Mouse (Mus musculus) kidney, postnatal 36 days (tissue): ENCODE results near the gene Tfb1m.

Experiments used
- DNase-seq, 2 experiments: peaks; one replicate each; pipeline ENCODE4 v3.0.0; 2021 to 2022; ENCODE audit warnings: mixed read lengths in 2 of 2

The Tfb1m gene

GRCm38 (mm10) chr17:3557331-3558311 lies at the start of gene Tfb1m:
Gene Tfb1m (minus strand): TSS chr17:3557781.
- peak; percentile 98 to 100 for DNase-seq

DNA sequence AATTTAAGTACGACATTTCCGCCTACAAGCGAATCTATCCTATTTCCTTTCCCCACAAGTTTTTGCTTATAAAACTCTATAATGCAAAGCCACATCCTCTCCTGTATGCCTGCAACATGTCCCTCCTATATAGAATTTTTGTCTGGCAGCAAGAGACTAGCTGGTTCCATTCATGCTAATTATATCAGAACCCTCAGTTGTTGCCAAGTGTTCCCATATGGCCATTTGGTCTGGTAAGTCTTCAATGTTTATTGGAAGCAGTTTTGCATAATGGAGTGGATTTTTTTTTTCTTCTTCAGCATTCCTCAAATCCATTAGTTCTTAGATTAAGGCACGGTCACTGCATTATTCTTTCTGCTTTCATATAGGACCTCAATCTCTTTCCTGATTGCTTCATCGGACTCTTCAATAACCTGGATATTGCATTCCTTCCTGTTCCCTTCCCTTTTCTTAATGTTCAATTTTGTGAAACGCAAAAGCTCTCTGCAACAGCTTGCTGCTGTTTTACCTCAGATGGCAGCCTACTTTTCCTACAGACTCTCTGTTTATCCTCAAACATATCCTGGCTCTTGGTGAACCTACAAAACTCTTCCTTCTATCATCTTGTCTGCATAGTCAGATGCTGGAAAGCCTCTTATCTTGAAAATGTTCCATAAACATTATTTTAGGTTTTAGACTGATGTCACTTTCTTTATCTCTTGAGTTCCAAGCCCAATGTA lies 45.5 kb upstream of the Tfb1m start:
- DNase-seq, result no peak

DNA sequence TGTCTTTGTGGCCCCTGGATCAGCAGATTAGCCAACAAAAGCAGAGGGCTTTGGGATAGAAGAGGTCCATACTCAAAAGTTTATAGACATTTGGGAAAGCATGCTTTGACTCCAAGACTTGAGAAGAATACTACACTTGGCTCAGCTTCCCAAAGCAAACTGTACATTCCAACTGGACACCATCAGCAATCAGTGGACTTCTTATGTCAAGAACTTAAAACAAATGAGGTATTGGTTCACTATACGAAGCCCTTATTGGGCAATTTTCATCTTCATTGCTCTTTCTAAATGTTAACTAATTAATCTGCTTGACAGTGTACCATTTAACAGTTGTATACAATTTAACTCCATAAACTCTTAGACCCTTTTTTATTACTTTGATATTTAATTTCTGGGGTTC lies 40.8 kb upstream of the Tfb1m start:
- DNase-seq, result no peak

- DNase-seq, result no peak
These were observed 40.3 kb upstream of the Tfb1m start for GRCm38 (mm10) chr17:3597866-3598265.

DNA sequence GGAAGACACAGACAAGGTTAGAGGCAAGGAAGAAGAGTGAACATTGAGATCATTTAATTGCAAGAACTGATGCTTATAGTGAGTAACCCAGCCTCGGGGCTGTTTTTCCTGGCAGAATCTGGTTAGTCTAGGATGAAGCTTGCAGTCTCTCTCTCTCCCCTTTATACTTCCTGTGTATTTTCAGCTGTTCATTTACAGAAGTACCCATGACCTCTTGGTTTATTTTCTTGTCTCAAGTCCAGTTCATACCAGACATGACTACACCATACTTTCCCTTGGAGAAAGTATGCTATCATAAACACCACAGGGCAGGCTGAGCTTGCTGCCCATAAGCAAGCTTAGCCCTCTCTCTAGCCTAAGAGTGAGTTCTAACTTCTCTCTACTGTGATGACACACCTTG lies 39.5 kb upstream of the Tfb1m start:
- DNase-seq, result peak in 1 of 2 experiments; percentile 8

GRCm38 (mm10) chr17:3570876-3571275 lies 13.3 kb upstream of the Tfb1m start:
- peak; percentile 54 to 88 for DNase-seq

DNA sequence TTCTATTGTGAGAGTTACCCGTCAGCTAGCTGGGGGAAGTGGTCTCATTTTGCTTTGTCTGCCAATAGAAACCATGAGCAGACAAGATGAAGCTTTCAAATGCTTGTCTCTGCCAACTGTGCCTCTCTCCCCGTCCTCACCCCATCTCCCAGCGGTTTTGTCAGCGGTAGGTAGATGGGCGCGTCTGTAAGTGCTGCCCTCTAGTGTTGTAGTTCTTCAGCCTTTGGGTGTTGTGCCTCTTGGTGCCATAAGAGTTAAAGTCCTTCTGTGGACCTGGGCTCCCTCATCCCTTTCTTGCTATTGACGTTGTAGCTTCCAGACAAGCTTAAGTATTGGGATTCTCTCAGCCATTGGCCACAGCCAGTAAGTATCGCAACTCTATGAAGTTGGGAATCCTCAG lies 4.8 kb upstream of the Tfb1m start:
- DNase-seq, result peak; percentile 2 to 10

DNA sequence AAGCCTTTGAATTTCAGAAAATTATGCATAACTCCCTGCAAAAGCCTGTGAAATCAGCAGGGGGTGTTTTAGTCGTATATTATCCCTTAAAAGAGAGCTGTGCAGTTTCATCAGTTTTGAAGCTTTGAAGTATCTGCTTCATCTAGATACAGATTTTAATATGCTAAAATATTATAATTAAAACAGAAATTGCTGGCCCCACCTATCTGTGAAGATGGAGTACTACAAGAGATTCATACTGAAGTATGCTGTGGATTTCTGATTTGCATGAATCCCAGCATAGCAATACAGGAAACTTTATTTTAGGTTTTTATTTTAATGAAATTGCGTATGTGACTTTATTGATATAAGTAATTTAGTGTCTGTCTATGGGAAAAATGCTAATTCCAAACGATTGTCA lies 3.0 kb upstream of the Tfb1m start:
- peak in 1 of 2 experiments; percentile 6 for DNase-seq

DNA sequence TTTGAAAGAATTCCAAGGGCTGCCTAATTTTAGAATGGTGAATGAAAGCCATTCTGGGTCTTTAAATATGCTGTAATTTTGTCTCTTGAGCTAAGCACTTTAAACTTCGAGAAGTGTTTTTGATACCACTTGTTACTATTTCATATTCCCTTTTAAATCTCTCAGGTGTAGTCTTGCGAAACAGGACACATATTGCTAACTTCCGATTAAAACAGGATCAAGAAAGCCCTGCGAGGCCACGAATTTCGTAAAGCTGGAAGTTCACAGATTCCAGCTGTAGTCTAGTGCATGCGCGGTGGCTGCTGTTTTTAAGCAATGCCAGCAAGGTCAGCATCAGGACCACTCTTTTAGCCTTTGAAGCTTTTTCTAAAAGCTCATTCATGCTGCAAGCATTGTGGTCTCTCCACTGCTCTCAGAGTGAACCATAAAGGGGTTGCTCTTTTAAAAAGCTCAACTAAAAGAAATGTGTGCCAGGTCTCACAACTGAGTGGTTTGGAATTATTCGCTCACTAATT lies 832 bp upstream of the Tfb1m start:
- peak in 1 of 2 experiments; percentile 18 for DNase-seq

DNA sequence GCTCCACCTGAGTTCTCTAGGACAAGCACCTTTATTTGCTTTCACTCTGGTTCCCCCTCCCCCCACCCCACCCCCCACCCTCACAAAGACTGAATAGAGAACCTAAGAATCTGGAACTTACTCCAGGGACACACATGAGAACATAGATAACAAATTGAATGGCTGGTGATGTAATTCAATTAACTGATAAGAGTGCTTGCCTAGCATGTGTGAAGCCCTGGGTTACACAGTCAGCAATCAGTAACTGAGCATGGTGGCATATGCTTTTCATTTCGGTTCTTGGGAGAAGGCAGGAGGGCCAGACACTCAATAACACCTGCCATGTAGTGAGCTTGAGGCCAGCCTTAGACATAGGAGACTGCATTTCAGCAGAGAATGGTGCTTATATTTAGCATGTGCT lies 1.3 kb downstream of the Tfb1m start:
- DNase-seq, result no peak

GRCm38 (mm10) chr17:3547725-3548124 lies 9.9 kb downstream of the Tfb1m start:
- no peak for DNase-seq

DNA sequence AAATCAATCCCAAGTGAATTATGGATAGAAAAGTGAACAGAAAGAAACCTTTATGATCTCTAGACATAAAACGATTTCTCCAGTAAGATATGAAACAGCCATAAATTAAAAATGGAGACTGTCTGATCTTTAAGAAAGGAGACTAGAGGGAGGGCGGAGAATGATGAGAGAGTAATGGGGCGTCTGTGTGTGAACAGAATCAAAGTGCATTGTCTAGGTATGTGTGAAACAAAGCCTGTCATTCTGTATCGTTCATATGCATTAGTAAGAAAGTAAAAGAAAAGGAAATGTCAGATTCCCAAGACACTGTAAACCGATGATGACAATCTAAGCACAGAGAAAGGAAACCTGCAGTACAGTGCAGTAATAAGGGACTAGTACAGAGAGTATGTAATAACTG lies 16.5 kb downstream of the Tfb1m start:
- DNase-seq, result no peak

DNA sequence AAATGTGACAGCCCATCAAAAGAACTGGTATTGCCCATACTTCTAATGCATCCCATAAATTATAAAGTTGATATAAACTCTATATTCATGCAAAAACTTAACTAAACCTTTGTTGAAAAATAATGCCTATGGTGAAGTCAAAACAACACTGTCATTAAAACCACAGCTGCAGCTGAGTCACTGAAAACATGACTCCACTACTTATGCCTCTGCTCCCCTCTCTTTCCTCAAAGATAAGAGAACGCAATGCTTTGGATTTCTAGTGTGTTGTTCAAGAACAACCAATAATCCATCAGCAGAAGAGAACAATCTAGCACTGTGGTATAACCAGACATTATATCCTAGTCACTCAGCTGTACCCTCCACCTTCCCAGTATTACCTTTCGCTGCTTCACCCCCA lies 17.3 kb downstream of the Tfb1m start:
- no peak for DNase-seq

- DNase-seq, result peak; percentile 6 to 18
These were observed 24.2 kb downstream of the Tfb1m start for GRCm38 (mm10) chr17:3533425-3533824.

DNA sequence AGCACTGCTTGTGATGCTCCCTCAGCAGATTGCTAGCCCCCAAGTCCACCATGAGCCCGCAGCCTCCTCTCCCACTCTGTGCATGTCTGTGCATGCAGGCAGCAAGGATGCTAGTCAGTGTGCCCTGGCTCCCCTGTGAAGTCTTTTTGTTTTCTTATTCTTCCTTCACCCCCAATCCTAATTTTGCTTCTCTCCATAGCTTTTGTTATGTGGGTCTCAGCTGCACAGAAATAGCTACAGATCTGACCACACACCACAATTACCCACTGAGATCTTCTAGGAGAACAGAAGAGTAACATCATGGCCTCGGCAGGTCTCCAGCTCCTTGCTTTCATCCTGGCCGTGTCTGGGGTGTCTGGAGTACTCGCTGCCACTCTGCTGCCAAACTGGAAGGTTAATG lies 25.3 kb downstream of the Tfb1m start, which contains the start of gene Cldn20:
TSS of gene Cldn20 (plus strand) at position 301 of the 400 bp plus-strand sequence.
- no peak for DNase-seq

DNA sequence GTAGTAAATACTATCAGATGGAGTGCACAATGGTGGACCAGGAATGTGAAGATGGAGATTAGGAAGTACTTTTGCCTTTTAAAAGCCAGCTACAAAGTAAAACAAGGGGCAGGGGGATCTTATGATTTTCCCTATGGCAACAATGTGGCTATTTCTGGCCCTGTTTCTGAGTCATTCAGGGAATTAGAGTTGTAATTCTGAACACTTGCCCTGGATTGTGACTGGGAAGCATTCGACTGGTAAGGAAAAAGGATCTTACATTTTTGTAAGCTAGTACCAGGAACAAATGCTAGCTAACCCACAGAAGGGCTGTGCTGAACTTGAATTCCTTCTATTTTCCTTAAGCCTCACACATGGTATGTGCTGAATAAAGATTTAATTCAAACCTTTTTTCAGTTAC lies 25.9 kb downstream of the Tfb1m start:
- DNase-seq, result no peak

DNA sequence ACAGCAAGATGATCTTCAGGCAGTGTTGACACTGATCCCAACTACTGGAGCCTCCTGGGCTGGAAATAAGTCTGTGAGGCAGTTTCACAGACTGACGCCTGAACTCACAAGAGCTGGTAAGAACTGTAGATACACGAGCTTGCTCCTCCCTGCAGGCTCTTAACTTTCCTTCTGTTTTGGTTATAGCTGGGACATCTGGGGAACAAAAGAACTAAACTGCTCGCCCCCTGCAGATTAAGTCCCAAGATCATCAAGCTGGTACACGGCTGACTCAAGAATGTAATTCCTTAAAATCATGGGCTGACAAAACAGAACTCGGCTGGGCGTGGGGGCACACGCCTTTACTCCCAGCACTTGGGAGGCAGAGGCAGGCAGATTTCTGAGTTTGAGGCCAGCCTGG lies 27.0 kb downstream of the Tfb1m start:
- no peak for DNase-seq

DNA sequence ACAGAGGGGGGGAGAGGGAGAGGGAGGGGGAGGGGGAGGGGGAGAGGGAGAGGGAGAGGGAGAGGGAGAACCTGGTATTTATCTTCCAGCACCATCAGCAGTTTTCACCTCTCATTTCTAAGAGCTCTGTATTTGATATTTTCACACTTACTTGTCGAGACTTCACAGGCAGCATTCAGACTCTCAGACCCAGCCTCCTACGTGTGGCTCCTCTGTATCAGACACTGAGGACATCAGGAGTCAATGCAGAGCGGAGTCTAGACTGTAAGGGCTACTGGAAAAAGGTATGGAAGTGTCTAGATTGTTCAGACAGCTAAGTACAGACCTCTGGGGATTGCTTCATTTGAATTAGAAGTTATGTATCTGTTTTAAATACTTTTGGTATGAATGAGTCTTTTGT lies 28.1 kb downstream of the Tfb1m start:
- no peak for DNase-seq

DNA sequence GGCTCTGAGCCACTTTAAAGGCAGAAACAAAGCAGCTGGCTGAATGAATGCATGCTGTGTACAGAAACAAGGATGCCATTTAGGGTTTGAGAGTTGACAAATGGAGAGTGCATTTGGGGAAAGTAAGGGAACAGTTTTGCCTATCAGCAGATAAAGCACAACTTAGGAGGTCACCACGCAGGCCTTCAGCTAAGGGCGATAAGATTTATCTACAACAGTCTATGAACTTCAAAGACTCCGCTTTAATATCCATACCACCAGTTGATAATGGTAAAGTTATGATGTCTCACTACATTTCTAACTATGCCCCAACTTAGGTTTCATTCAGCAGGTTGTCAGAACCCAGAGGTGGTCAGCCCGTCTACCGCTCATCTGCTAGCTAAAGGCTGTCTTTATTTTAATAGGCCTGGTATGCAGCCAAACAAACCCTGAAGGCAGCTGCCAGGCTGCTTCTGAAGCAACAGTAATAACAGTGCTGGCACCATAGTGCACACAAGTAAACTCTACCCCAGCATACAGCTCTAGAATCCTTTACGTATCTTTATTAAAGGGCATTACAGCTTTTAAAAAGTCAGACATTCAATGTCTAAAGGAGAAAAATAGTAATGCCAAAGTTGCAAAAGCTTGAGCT lies 29.6 kb downstream of the Tfb1m start:
- DNase-seq, result no peak

DNA sequence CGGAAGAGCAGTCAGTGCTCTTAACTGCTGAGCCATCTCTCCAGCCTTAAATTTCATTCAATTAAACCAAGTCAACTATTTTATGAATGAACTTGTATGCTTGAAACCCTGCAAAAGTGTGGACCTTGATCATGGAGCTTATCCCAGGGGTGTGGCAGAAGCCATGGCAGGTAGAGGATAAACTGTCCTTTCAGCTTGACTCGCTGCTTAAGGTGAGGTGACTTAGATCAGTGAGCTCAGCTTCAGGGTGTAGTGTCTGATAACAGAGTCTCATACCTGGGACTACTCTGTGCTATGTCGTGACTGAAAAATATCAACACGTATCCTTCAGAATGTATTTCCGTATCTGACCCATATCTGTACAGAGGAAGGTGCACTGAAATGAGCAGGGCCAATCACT lies 37.2 kb downstream of the Tfb1m start:
- no peak for DNase-seq

DNA sequence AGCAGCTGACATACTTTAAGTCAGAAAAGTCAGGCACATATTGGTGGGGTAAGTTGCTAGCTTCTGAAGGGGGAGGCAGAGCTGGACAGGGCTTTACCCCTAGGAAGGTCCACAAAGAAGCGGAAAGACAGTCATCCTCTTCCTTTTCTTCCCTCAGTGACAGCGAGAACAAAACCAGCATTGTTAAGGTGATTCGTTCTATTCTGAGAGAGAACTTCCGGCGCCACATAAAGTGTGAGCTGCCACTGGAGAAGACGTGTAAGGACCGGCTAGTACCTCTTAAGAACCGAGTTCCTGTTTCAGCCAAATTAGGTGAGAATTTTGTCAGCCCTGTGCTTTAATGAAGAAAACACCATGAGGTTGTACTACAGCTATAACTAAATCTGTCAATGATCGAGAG lies 41.2 kb downstream of the Tfb1m start:
- no peak for DNase-seq

DNA sequence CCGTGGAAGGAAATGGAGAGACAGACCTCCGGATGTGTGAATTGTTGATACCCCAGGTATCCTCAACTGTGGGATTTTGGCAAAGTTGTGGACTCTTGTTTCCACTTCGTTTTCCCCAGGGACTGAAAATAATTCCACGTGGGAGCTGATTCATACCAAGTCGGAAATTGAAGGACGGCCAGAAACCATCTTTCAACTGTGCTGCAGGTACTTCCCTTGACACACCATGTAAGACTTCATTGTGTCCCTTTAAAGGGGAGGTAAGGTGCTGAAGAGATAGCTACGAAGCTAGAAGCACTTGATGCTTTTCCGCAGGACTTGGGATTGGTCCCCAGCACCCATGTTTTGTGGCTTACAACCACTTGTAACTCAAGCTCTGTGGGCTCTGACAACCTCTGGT lies 41.7 kb downstream of the Tfb1m start:
- no peak for DNase-seq

GRCm38 (mm10) chr17:3514316-3514715 lies 43.3 kb downstream of the Tfb1m start:
- no peak for DNase-seq
